Mouse (Mus musculus) granulocyte monocyte progenitor cell, adult 5-6 weeks (primary cell): ENCODE data around the gene Tyk2. TPM values are rescaled to one million over a fixed set of nuclear protein-coding genes. Genes with fewer than 3 reads are reported as not detected.

Experiments used
- ATAC-seq: replicated peaks from 2 replicates; pipeline ENCODE4 v1.8.0; 2016; ENCODE audit warnings: mild to moderate bottlenecking, moderate TSS enrichment, inconsistent platforms; ENCODE audit not compliant: poor library complexity, severe bottlenecking
- total RNA-seq, 2 experiments: library from RNA; stranded (forward) in 1 of 2; stranded (reverse) in 1 of 2; fragments of 200-712, 200-1000 nt in 1 of 2; fragments of >200 nt in 1 of 2; fragmentation: Nextera tagmentation in 1 of 2; gene quantifications; 2 replicates each; pipeline ENCODE4 v1.2.3; 2014 to 2017

The Tyk2 gene
- total RNA-seq, 2 experiments from 2014 or later = 19.8 to 27.1 TPM

DNA sequence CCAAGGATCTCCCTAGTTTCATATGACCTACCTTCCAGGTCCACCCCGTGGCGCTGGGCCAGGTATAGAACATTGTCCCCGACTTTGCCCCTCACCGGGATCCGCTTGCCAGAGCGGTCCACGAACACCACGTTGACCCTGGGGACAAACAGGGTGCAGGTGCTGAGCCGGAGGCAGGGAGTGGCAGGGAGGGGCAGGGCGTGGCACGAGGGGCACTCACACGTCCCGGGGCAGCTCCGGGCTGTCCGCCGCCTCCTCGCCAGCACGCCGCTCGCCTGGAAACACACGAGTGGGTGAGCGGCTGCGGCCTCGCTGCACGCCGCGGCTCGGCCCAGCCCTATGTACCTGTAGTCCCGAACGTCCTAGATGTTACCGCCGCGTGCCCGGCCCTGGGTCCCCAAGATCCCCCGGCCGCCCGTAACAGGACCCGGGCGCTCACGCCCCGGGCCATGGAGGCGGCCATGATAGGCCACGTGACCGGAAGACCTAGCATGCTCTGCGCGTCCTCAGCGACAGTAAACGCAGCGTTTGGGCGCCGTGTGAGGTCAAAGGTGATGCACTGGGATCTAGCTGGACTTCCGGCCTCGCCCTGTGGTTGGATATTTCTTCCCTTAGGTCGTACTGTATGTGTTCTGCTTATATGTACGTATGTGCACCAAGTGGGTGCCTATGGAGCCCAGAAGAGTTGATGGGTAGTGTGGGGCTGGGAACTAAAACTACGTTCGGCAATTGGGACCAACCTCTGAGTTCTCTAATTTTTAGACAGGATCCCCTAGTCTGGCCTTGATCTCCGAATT lies 57.8 kb downstream of the Tyk2 start, which contains the start of the genes Gm49373 and Fdx1l:
Gene Gm49373, minus strand, starts transcription at position 53 of the 797 bp plus-strand sequence.
Gene Fdx1l, minus strand, starts transcription at position 571 of the 797 bp plus-strand sequence.
- peak; percentile 91 for ATAC-seq

GRCm38 (mm10) chr9:21072641-21073040 lies 58.4 kb downstream of the Tyk2 start:
- ATAC-seq = no peak

DNA sequence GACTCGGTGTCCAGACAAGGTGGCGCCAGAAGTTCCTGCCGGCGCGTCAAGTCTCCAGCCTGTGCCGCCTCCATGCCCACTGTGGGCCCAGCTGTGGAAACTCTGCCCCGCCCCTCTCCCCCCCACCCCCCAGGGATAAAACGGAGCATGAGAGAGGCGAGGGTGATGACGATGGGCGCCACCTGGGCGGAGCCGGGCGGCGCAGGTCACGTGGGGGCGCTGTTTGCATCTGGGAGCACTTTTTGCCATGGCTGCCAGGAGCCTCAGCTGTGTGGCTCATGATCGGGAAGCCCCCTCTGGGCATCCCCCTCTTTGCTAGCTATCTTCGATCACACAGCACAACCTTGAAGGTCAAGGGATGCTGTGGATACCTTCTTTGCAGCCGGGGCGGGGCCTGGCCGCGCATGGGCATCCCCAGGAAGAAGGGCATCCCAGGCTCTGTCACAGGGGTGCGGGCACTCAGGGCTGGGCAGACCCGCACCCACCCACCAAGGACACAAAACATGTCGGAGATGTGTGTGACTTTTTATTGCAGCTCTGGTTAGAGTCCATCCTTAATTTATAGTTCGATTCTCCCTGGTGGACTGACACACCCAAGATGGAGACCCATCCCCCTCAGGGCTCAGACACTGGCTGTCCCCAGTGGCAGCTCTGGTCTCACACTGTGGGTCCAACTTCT lies 63.9 kb downstream of the Tyk2 start, which contains the start of gene Zglp1:
Gene Zglp1, minus strand, starts transcription at position 88 of the 679 bp plus-strand sequence.
- ATAC-seq = no peak; the same call in 1 of the 2 replicates

DNA sequence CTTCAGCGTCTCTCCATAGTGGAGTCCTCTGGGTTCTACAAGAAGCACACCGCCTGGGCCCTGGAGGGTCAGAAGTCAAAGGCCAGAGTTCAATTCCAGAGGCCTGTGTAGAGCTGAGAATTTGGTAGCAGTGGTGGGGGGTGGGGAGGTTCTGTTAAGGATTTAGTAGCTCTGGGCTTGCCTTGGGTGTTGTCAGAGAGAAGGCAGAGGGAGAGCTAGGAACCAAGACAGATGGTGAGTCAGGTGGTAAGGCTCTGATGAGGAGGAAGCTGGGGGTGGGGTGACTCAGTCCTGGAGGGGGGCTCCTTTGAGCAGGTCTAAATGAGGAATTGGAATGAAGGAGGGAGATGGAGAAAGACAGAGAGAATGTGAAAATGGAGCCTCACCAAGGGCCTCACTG lies 68.1 kb downstream of the Tyk2 start:
- ATAC-seq = no peak

Other genes starting within 250 kb of the Tyk2 start
- 88.0 and 115 TPM in 2 replicates for gene Ppan, start 243.1 kb downstream of the Tyk2 start, total RNA-seq (2014; fragmentation: Nextera tagmentation)
- gene Ppan, start 243.1 kb downstream of the Tyk2 start, total RNA-seq (2017) = 172 and 173 TPM in 2 replicates
- gene Eif3g, start 232.6 kb downstream of the Tyk2 start, total RNA-seq (2014; fragmentation: Nextera tagmentation) = 224 and 262 TPM in 2 replicates
- 187 and 207 TPM in 2 replicates for gene Eif3g, start 232.6 kb downstream of the Tyk2 start, total RNA-seq (2017)
- gene Dnmt1, start 171.4 kb downstream of the Tyk2 start, total RNA-seq (2014; fragmentation: Nextera tagmentation) = 172 and 204 TPM in 2 replicates
- 244 and 247 TPM in 2 replicates for gene Dnmt1, start 171.4 kb downstream of the Tyk2 start, total RNA-seq (2017)
- gene S1pr2, start 154.5 kb downstream of the Tyk2 start, total RNA-seq (2014; fragmentation: Nextera tagmentation) = 3.7 and 11.0 TPM in 2 replicates
- gene S1pr2, start 154.5 kb downstream of the Tyk2 start, total RNA-seq (2017) = 3.2 and 3.4 TPM in 2 replicates
- gene Mrpl4, start 128.5 kb downstream of the Tyk2 start, total RNA-seq (2014; fragmentation: Nextera tagmentation) = 44.8 and 73.4 TPM in 2 replicates
- gene Mrpl4, start 128.5 kb downstream of the Tyk2 start, total RNA-seq (2017) = 44.5 and 46.0 TPM in 2 replicates
- gene Icam1, start 115.3 kb downstream of the Tyk2 start, total RNA-seq (2014; fragmentation: Nextera tagmentation) = 11.6 and 14.7 TPM in 2 replicates
- 5.9 and 8.0 TPM in 2 replicates for gene Icam1, start 115.3 kb downstream of the Tyk2 start, total RNA-seq (2017)
- 2.1 and 2.3 TPM in 2 replicates for gene Icam4, start 101.9 kb downstream of the Tyk2 start, total RNA-seq (2014; fragmentation: Nextera tagmentation)
- 0.31 and 1.2 TPM in 2 replicates for gene Icam4, start 101.9 kb downstream of the Tyk2 start, total RNA-seq (2017)
- gene Icam5, start 99.2 kb downstream of the Tyk2 start, total RNA-seq (2014; fragmentation: Nextera tagmentation) = 0.36 TPM in 1 of 2 replicates, not detected in the other
- gene Icam5, start 99.2 kb downstream of the Tyk2 start, total RNA-seq (2017) = 0.04 TPM in 1 of 2 replicates, not detected in the other
- gene Zglp1, start 64.2 kb downstream of the Tyk2 start, total RNA-seq (2014; fragmentation: Nextera tagmentation) = 6.2 TPM in 1 of 2 replicates, not detected in the other
- not detected in 2 replicates for gene Zglp1, start 64.2 kb downstream of the Tyk2 start, total RNA-seq (2017)
- gene Gm49373, start 58.1 kb downstream of the Tyk2 start, total RNA-seq (2014; fragmentation: Nextera tagmentation) = not detected in 2 replicates
- gene Gm49373, start 58.1 kb downstream of the Tyk2 start, total RNA-seq (2017) = 0.60 TPM in 1 of 2 replicates, not detected in the other
- 23.5 and 39.7 TPM in 2 replicates for gene Fdx1l, start 57.6 kb downstream of the Tyk2 start, total RNA-seq (2014; fragmentation: Nextera tagmentation)
- gene Fdx1l, start 57.6 kb downstream of the Tyk2 start, total RNA-seq (2017) = 56.5 and 59.4 TPM in 2 replicates
- gene Gm38431, start 39.2 kb downstream of the Tyk2 start, total RNA-seq (2014; fragmentation: Nextera tagmentation) = 61.0 and 67.3 TPM in 2 replicates
- gene Gm38431, start 39.2 kb downstream of the Tyk2 start, total RNA-seq (2017) = 5.5 and 7.5 TPM in 2 replicates
- gene Raver1, start 39.2 kb downstream of the Tyk2 start, total RNA-seq (2014; fragmentation: Nextera tagmentation) = 59.8 and 74.1 TPM in 2 replicates
- gene Raver1, start 39.2 kb downstream of the Tyk2 start, total RNA-seq (2017) = 19.6 and 22.9 TPM in 2 replicates
- gene Cdc37, start 18.7 kb upstream of the Tyk2 start, total RNA-seq (2014; fragmentation: Nextera tagmentation) = 120 and 157 TPM in 2 replicates
- gene Cdc37, start 18.7 kb upstream of the Tyk2 start, total RNA-seq (2017) = 285 and 306 TPM in 2 replicates
- gene Pde4a, start 34.5 kb upstream of the Tyk2 start, total RNA-seq (2014; fragmentation: Nextera tagmentation) = 19.9 and 25.7 TPM in 2 replicates
- gene Pde4a, start 34.5 kb upstream of the Tyk2 start, total RNA-seq (2017) = 3.8 and 4.1 TPM in 2 replicates
- gene Keap1, start 108.1 kb upstream of the Tyk2 start, total RNA-seq (2014; fragmentation: Nextera tagmentation) = 28.8 TPM in 2 replicates
- gene Keap1, start 108.1 kb upstream of the Tyk2 start, total RNA-seq (2017) = 31.9 and 33.5 TPM in 2 replicates
- not detected in 2 replicates for gene S1pr5, start 117.2 kb upstream of the Tyk2 start, total RNA-seq (2014; fragmentation: Nextera tagmentation)
- 0.21 and 0.56 TPM in 2 replicates for gene S1pr5, start 117.2 kb upstream of the Tyk2 start, total RNA-seq (2017)
- 6.4 and 8.9 TPM in 2 replicates for gene Atg4d, start 134.1 kb upstream of the Tyk2 start, total RNA-seq (2014; fragmentation: Nextera tagmentation)
- gene Atg4d, start 134.1 kb upstream of the Tyk2 start, total RNA-seq (2017) = 5.5 and 5.9 TPM in 2 replicates
- gene Kri1, start 156.7 kb upstream of the Tyk2 start, total RNA-seq (2014; fragmentation: Nextera tagmentation) = 50.9 and 56.3 TPM in 2 replicates
- 59.5 and 86.0 TPM in 2 replicates for gene Kri1, start 156.7 kb upstream of the Tyk2 start, total RNA-seq (2017)
- 11.0 and 12.9 TPM in 2 replicates for gene Cdkn2d, start 160.2 kb upstream of the Tyk2 start, total RNA-seq (2014; fragmentation: Nextera tagmentation)
- gene Cdkn2d, start 160.2 kb upstream of the Tyk2 start, total RNA-seq (2017) = 15.4 and 16.7 TPM in 2 replicates
- 2.5 and 5.4 TPM in 2 replicates for gene Ap1m2, start 181.1 kb upstream of the Tyk2 start, total RNA-seq (2014; fragmentation: Nextera tagmentation)
- 0.10 and 0.43 TPM in 2 replicates for gene Ap1m2, start 181.1 kb upstream of the Tyk2 start, total RNA-seq (2017)
- 117 and 134 TPM in 2 replicates for gene Slc44a2, start 189.5 kb upstream of the Tyk2 start, total RNA-seq (2014; fragmentation: Nextera tagmentation)
- gene Slc44a2, start 189.5 kb upstream of the Tyk2 start, total RNA-seq (2017) = 83.5 and 89.1 TPM in 2 replicates
- 82.0 and 84.2 TPM in 2 replicates for gene Ilf3, start 236.6 kb upstream of the Tyk2 start, total RNA-seq (2014; fragmentation: Nextera tagmentation)
- 73.4 and 104 TPM in 2 replicates for gene Ilf3, start 236.6 kb upstream of the Tyk2 start, total RNA-seq (2017)